Mouse (Mus musculus) heart, embryonic 16.5 days (tissue): ENCODE results near the gene Trabd. TPM values are rescaled to one million over a fixed set of nuclear protein-coding genes. Genes with fewer than 3 reads are reported as not detected.

Experiments
- ATAC-seq: fragments of 200-750 bp; cut with Nextera tagmentation; replicated peaks from 2 replicates; pipeline ENCODE4 v1.8.0; 2017; ENCODE audit warnings: moderate number of reproducible peaks; ENCODE audit not compliant: insufficient read depth, low FRiP score; ENCODE audit errors: extremely low read depth
- H3K27ac ChIP-seq: fragments of 300-500 bp; sonication (generic); 2 replicates; pipeline ENCODE4 v1.5.1; 2014; ENCODE audit warnings: mild to moderate bottlenecking, low read length, control low read depth, moderate library complexity
- H3K27me3 ChIP-seq: fragments of 300-500 bp; sonication (generic); 2 replicates; pipeline ENCODE4 v1.6.1; 2014; ENCODE audit warnings: low read length, mixed read lengths; ENCODE audit not compliant: control insufficient read depth, insufficient read depth
- H3K36me3 ChIP-seq: fragments of 300-500 bp; sonication (generic); 2 replicates; pipeline ENCODE4 v1.6.1; 2014; ENCODE audit not compliant: control insufficient read depth, insufficient read depth
- H3K4me1 ChIP-seq: fragments of 300-500 bp; sonication (generic); 2 replicates; pipeline ENCODE4 v1.6.1; 2014; ENCODE audit warnings: low read length, mixed read lengths; ENCODE audit not compliant: control insufficient read depth, insufficient read depth
- H3K4me2 ChIP-seq: fragments of 300-500 bp; sonication (generic); 2 replicates; pipeline ENCODE4 v1.6.1; 2014; ENCODE audit warnings: low read depth, mild to moderate bottlenecking, control low read depth, low read length
- H3K4me3 ChIP-seq: fragments of 300-500 bp; sonication (generic); 2 replicates; pipeline ENCODE4 v1.5.1; 2014; ENCODE audit warnings: mild to moderate bottlenecking, control low read depth, low read length
- H3K9ac ChIP-seq: fragments of 300-500 bp; sonication (generic); 2 replicates; pipeline ENCODE4 v1.6.1; 2014; ENCODE audit warnings: low read length, control low read depth
- H3K9me3 ChIP-seq: fragments of 300-500 bp; sonication (generic); replicated peaks from 2 replicates; pipeline ENCODE4 v1.6.1; 2016; ENCODE audit warnings: low read length; ENCODE audit not compliant: control insufficient read depth
- WGBS: fragments of 180-500 bp; shearing (Covaris S2); extraction: QIAGEN DNeasy Blood & Tissue Kit; methylation state at CpG from one replicate; pipeline ENCODE4 v1.1.7; 2014; 5-methylcytosine and 5-hydroxymethylcytosine counted together
- polyA plus RNA-seq: library from polyadenylated mRNA; unstranded; fragments of >200 nt; fragmentation: Nextera tagmentation; extraction: Ambion mirVana; gene quantifications from 2 replicates; pipeline ENCODE4 v1.2.1, GENCODE M21; 2015

Trabd gene
- polyA plus RNA-seq, 1 experiment from 2014 or later: 55.9 TPM

DNA sequence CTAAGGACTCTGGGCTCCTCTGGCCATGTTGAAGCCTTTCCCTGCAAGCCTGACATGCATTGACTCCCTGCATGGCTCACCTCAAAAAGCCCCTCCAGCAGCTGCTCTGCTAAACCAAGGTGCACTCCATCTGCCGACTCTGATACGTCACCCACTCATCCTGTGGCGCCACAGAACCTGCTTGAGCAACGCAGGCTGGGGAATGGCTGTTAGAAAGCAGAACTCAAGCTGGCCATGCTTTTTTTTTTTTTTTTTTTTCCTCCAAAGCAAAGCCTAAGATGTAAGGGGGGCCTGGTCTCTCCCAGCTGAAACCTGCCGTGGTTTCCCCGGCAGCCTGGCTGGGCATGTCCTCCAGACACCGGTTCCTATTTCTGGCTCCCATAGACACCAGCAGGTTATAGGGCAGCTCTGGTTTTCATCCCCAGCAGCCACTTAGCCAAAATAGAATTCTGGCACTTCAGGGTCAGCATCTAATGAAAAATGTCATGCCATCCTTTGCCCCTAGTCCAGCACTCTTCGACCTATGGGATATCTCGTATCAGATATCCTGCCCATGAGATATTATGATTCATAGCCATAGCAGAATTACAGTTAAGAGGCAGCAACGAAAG, 826 bp upstream of the Trabd start:
- no peak overlapping the region for H3K4me3 ChIP-seq
- H3K27me3 ChIP-seq: 0 out of 2 replicates have a peak, but pooled peaks cover 3% of the 10 kb centered on the region
- ATAC-seq: 0 out of 2 replicates have a peak, but pooled peaks have one; percentile 4
- no peaks in the 10 kb centered on the region for H3K36me3 ChIP-seq
- peak overlapping the region; percentile 91 for H3K4me2 ChIP-seq
- H3K9me3 ChIP-seq: no peaks in the 10 kb centered on the region
- H3K4me1 ChIP-seq: peaks cover 42% of the 10 kb centered on the region
- peak overlapping the region; percentile 97 for H3K27ac ChIP-seq
- H3K9ac ChIP-seq: peak overlapping the region; percentile 0
- WGBS: 42% methylated on average over 10 of the region's 10 CpGs

DNA sequence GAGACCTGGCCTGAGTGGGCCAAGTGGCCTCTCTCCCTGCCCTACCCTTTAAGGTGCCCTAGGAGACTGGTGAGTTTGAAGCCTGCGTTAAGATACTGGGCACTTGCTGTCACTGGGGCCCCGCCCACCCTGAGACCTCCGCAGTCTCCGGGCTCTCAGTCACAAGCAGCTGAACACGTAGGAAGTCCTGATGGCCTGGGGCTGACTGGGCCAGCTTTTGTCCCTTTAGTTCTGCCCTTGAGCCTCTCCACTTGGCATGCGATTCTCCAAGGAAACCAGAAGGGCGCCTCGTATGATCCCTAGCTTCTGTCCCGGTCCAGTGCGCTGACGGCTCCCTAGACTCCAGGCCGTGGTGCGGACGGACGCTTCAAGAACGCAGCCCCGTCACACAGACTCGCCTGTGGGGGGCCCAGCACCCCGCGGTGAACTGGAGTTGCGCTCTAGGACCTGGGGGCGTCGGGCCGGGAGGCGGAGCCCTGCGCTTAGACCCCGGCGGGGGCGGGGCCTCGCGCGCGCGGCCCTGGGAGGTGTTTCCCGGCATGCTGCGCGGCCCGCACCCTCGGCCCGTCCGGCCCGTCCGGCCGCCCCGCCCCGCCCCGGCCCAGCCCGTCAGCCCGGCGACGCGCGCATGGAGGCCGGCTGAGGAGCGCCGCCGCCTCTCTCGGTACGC, 689 bp downstream of the Trabd start:
- H3K27ac ChIP-seq: peak overlapping the region; percentile 97
- ATAC-seq: peak; percentile 90
- H3K9ac ChIP-seq: peak overlapping the region; percentile 93
- peak overlapping the region; percentile 80 for H3K4me3 ChIP-seq
- 1% methylated on average over 40 of the region's 59 CpGs for WGBS
- no peaks in the 10 kb centered on the region for H3K27me3 ChIP-seq
- no peaks in the 10 kb centered on the region; the same call in 1 of the 2 replicates for H3K36me3 ChIP-seq
- peak overlapping the region; percentile 91 for H3K4me2 ChIP-seq
- no peaks in the 10 kb centered on the region for H3K9me3 ChIP-seq
- H3K4me1 ChIP-seq: peaks cover 42% of the 10 kb centered on the region

DNA sequence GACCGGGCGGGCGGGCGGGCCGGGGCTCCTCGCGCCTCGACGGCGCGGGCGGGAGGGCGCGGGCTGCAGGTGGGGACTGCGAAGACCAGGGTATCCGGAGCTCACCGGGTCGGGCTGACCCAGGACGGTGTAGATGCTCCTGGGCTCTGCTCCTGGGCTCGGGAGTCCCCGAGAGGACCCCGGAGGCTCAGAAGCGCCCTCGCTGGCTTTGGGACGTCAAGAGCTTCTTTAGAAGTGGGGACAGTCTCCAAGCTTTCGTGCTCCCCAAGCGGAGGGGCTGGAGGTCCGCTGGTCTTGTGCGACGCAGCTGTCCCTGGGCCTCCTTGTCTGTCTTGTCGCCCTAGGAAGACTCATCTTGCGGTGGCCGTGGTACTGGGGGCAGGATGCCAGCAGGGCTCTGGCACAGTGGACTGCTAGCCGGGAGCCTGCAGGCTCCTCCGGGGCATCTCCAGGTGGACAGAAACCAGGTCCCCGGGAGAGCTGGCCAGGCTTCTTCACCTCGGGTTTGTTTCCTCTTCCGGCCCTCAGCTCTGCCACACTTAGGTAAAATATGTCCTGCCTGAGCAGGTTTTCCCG, 1.3 kb downstream of the Trabd start:
- Histone ChIP-seq H3K4me1 (peaks cover 42% of the 10 kb centered on the region), H3K4me3 (peak overlapping the region; percentile 80), H3K36me3 (peaks cover 6% of the 10 kb centered on the region), H3K27me3 (no peaks in the 10 kb centered on the region), H3K9ac (peak overlapping the region; percentile 93), H3K9me3 (no peaks in the 10 kb centered on the region), H3K27ac (peak overlapping the region; percentile 86), H3K4me2 (peak overlapping the region; percentile 91)
- ATAC-seq: peak; percentile 5
- under 1% methylated on average over 28 of the region's 39 CpGs for WGBS

DNA sequence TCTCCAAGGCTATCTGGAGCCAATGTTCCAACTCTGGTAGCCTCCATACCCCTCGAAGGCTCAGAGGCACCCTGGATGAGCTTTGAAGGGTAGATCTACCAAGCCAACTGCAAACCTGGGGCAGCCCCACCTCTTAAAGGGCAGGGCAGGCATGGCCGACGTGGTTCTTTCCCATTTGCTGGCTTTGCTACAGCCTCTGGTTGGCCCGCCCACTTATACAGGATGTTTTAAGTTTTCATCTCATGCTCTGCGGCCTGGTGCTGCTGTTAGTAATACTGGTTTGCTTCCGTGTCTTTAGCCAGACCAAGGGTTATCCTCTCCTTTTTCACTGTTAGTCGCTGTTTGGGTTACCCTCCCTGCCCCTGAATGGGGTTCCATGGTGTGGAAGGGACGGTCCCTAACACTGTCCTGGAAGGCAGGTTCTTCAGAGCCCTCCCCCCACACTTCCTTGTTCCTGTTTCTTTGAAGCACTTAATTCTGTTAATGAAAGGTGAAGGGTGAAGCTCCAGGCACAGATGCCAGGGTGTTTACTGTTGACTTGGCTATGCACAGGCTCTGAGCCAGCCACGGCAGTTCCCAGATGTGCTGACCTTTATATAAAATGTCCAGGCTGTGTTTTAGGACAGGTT, 3.4 kb downstream of the Trabd start:
- ATAC-seq: no peak
- H3K27me3 ChIP-seq: no peaks in the 10 kb centered on the region
- H3K4me1 ChIP-seq: peaks cover 37% of the 10 kb centered on the region
- no peaks in the 10 kb centered on the region for H3K9me3 ChIP-seq
- H3K4me2 ChIP-seq: peak overlapping the region; percentile 91
- WGBS: 48% methylated on average over 9 of the region's 9 CpGs
- H3K9ac ChIP-seq: peak overlapping the region; percentile 93
- peaks cover 20% of the 10 kb centered on the region for H3K36me3 ChIP-seq
- peak overlapping the region; percentile 12; the same call in 1 of the 2 replicates for H3K27ac ChIP-seq
- peak overlapping the region; percentile 80 for H3K4me3 ChIP-seq

DNA sequence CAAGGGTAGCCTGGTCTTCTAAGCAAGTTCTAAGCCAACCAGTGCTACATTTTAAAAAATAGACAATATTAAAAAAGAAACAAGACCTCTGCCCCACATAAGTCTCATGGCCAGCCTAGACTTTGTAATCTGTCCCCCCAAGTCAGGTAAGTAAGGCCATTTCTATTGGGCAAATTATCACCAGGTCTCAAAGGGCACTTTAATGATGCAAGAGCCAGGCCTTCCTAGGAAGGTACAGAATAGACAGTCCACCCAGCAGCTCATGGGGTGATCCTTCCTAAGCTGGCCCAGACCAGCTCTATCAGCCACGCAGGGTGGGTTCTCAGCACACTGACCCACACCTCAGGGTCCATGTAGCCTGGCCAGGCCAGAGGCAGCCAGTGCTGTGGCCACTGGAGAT, 9.0 kb downstream of the Trabd start:
- ATAC-seq: no peak
- Histone ChIP-seq H3K9me3 (no peaks in the 10 kb centered on the region), H3K4me2 (no peak overlapping the region), H3K27me3 (no peaks in the 10 kb centered on the region), H3K27ac (no peak overlapping the region), H3K9ac (no peak overlapping the region), H3K4me1 (peaks cover 5% of the 10 kb centered on the region), H3K36me3 (peaks cover 46% of the 10 kb centered on the region), H3K4me3 (no peak overlapping the region)
- WGBS: 96% methylated on average over 1 of the region's 1 CpGs

DNA sequence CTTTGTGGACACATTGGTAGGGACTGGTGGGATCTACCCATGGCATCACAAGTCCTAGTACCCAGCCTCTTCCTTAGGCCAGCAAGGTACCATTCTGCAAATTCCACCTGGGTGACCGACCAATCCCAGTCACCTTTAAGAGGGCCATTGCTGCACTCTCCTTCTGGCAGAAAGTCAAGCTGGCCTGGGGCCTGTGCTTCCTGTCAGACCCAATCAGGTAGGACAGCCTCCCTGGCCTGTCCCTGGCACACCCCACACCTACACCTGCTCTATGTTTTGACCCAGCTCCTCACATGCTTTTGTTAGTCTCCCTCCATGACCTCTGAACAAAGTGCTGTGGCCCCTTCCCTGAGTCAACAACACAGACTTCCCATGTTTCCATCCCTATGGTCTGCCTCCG, 9.9 kb downstream of the Trabd start:
- peaks cover 46% of the 10 kb centered on the region for H3K36me3 ChIP-seq

DNA sequence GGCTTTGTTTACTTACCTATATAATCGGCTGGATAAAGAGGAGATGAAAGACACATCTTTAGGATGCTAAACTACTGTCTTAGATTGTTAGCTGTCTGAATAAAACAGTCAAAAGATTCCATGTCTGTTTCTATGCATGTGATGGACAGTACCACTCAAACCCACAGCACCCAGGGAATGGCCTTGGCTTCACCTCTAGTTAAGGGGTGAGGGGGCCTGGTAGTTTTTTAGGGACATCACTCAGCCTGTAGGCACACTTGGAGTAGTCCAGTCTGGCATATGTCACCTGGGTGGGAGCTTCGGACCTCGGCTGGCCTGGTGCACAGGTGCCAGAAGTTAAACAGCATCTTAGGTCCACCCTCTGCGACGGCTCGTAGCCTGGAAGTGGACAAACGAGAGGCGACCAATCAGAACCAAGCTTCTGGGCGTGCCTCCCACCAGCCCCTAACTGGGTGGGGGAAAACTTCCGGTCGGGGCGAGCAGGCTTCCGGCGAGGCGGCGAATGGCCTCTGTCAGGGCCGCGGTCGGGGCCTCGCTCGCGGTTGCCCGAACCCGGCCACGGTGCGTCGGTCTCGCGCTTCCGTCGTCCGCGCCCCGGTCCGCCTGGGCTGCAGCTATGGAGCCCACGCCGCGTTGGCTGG, 13.8 kb downstream of the Trabd start, which contains the start of gene Selenoo:
Gene Selenoo (plus strand): TSS at position 478 of the 641 bp plus-strand sequence.
- peak; percentile 93 for ATAC-seq
- Histone ChIP-seq H3K27ac (peak within 1 kb of the TSS; percentile 84), H3K9me3 (no peaks in the 10 kb centered on the region), H3K9ac (peak within 1 kb of the TSS; percentile 96), H3K4me1 (peaks cover 14% of the 10 kb centered on the region), H3K4me3 (peak within 1 kb of the TSS; percentile 91), H3K36me3 (peaks cover 36% of the 10 kb centered on the region), H3K4me2 (peak within 1 kb of the TSS; percentile 99), H3K27me3 (no peaks in the 10 kb centered on the region)
- WGBS: 1% methylated on average over 38 of the region's 38 CpGs

More for the DNA sequence above, 9.9 kb downstream of the Trabd start:
- H3K4me1 ChIP-seq: peaks cover 9% of the 10 kb centered on the region
- H3K4me3 ChIP-seq: no peak overlapping the region
- H3K27ac ChIP-seq: no peak overlapping the region
- no peak overlapping the region for H3K9ac ChIP-seq
- H3K4me2 ChIP-seq: no peak overlapping the region
- 84% methylated on average over 2 of the region's 2 CpGs for WGBS
- H3K27me3 ChIP-seq: no peaks in the 10 kb centered on the region
- H3K9me3 ChIP-seq: no peaks in the 10 kb centered on the region
- ATAC-seq: no peak

DNA sequence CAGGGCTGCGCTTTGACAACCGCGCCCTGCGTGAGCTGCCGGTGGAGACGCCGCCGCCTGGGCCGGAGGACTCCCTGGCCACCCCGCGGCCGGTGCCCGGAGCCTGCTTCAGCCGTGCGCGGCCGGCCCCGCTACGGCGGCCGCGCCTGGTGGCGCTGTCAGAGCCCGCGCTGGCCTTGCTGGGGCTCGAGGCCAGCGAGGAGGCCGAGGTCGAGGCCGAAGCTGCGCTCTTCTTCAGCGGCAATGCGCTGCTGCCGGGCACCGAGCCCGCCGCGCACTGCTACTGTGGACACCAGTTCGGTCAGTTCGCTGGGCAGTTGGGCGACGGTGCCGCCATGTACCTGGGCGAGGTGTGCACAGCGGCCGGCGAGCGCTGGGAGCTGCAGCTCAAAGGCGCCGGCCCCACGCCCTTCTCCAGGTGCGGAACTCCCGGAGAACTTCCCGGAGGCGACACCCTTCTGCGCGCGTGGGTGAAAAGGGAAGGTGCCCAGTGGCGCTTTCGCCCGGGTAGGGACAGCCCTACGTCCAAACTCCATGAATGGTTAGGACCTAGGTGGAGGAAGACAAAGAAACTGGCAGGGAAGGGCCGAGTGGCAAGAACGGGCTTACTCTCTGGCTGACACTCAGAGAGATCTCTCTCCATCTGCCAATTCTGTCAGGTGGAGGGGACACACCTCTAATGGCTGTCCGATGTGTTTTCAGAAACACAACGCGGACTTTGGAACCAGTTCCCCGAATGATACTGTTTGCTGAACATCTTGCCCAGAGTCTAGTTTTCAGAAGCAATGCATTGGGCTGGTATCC, 14.5 kb downstream of the Trabd start:
- Histone ChIP-seq H3K4me3 (peak overlapping the region; percentile 91), H3K4me1 (peaks cover 14% of the 10 kb centered on the region), H3K4me2 (peak overlapping the region; percentile 99), H3K27ac (peak overlapping the region; percentile 84), H3K9ac (peak overlapping the region; percentile 96), H3K27me3 (no peaks in the 10 kb centered on the region), H3K9me3 (no peaks in the 10 kb centered on the region), H3K36me3 (peaks cover 37% of the 10 kb centered on the region)
- 3% methylated on average over 68 of the region's 68 CpGs for WGBS
- ATAC-seq: peak; percentile 57
